Mouse (Mus musculus): ENCODE results near the gene Rinl.

- TF ChIP-seq CTCF (IDR thresholded peaks at IDR 0.05; ENCODE audit: control insufficient read depth, insufficient read depth, low read length) (no peak), POLR2A (IDR thresholded peaks at IDR 0.05; ENCODE audit: borderline replicate concordance, control insufficient read depth, low read depth, low read length) (no peak)
Measured at GRCm38 (mm10) chr7:28822993-28823903, 34.5 kb downstream of the Rinl start.

Data from bone marrow, adult 2 months (tissue).